Mouse (Mus musculus) hindlimb bud, embryonic 11.5 days (tissue): ENCODE measurements around the gene Mcrip2.
A peak's percentile ranks its signal among the peaks of the same experiment; 100 is the strongest.

Experiments used
- DNase-seq: peaks from one replicate; pipeline ENCODE4 v3.0.0-alpha.2; 2012; ENCODE audit warnings: low read depth, low spot score; ENCODE audit errors: extremely low spot score

Gene Mcrip2

DNA sequence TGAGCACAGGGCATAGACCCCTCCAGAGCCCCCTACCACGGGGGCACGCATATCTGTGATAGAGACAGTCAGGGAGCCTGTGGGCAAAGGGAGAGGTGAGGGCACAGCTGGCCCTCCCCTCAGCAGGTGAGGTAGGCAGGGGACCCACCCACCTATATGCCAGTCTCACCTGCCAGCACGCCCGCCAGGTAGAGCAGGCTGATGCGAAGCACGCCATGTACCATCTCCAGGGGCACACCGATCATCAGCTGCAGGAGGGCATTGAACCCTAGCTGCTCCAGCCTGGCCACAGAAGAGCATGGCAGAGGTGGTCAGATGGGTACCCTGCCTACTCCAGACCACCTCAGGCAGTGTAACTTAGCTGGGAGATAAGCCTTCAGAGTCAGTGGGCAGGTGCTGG, 33.3 kb downstream of the Mcrip2 start:
- no peak for DNase-seq

- no peak for DNase-seq
These were observed 33.9 kb downstream of the Mcrip2 start for GRCm38 (mm10) chr17:25834595-25835222.

- DNase-seq, result no peak
These were observed 34.5 kb downstream of the Mcrip2 start for GRCm38 (mm10) chr17:25833961-25834594.

DNA sequence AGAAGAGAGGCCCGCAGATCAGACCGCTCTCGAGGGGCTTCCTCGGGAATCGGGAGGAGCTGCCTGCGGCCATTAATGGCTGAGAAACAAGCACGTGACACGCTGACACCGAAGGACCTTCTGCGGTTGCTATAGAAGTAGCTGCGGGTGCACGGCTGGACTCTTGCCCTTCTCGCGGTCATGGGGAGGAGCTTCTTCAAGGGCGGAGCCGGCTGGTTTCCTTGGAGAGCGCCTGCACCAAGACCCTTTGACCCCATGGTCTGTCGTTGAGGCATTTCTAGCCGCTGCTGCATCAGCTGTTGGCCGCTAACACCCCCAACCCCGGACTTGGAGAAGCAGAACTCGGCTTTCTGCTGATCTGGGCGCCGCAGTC, 35.3 kb downstream of the Mcrip2 start, which contains the start of gene Stub1:
TSS of gene Stub1 (minus strand) at position 114 of the 373 bp plus-strand sequence.
- peak; percentile 69 for DNase-seq

- peak; percentile 90 for DNase-seq
These were observed 35.9 kb downstream of the Mcrip2 start for GRCm38 (mm10) chr17:25832436-25833290.

DNA sequence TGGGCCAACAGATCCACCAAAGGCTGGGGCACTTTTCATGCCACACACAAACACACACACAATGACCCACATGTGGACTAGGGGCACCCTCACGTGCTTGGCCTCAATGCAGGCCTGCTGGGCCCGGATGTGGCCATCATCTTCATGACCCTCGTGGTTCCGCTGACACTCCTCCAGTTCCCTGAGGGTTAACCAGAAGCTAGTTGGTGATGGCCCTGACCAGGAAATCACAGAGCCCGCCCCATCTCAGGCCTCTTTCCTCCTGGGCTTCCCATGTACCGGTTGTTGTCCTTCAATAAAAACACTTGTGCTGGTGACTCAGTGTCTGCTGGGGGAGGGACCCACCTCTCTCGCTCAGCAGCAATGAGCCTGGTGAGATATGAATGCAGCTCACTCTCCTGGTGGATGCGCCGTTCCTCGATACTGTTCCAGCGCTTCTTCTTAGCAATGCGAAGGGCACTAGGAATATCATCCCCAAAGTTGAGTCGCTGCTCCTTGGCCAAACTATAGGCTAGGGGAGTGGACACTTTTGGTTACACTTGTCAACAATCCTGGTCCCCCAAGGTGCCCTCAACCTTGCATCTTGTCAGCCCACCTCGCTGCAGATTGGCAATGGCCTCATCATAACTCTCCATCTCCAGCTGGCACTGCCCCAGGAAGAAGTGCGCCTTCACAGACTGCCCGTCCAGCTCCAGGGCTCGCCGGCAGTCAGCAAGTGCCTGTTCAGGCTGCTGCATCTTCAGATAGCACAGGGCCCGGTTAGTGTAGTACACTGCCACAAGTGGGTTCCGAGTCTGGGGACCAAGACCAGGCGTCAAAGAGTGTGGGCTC, 36.9 kb downstream of the Mcrip2 start:
- DNase-seq, result no peak

- no peak for DNase-seq
These were observed 37.6 kb downstream of the Mcrip2 start for GRCm38 (mm10) chr17:25830806-25831431.

DNA sequence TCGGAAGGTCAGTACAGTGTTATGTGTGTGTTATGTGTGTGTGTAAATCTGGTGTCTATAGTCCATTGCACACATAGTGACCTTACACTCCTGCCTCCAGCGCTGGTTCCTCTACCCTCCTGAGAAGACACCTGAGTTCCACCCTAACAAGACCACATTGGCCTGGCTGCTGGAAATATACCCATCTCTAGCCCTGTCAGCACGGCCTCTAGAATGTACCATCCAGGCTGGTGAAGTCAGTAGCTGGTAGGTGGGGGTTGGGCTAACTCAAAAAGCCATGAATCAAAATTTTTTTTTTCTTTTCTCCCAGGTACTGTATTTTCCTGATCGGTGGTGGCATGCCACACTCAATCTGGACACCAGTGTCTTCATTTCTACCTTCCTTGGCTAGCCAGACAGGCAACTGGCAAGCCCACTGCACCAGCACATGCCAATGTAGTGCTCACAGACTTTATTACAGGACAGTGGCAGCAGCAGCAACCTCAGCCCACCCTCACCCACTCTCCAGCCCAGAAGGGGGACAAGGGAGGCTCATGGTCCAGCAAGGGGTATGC, 38.3 kb downstream of the Mcrip2 start:
- DNase-seq, result no peak

DNA sequence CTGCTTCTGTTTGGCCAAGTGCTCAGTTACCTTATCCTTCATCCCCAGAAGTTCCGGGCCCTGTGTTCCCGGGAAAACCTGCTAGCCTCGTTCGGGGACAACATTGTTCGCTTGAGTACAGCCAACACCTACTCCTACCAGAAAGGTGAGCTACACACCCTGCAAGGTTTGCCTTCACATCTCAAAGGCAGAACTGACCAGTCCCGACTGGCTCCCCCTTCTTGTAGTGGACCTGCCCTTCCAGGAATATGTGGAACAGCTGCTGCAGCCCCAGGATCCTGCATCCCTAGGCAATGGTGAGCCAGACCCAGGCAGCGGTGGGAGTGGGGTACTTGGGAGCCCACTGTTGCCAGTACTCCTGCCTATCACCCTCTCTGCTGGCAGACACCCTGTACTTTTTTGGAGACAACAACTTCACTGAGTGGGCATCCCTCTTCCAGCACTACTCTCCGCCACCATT, 39.0 kb downstream of the Mcrip2 start:
- no peak for DNase-seq

DNA sequence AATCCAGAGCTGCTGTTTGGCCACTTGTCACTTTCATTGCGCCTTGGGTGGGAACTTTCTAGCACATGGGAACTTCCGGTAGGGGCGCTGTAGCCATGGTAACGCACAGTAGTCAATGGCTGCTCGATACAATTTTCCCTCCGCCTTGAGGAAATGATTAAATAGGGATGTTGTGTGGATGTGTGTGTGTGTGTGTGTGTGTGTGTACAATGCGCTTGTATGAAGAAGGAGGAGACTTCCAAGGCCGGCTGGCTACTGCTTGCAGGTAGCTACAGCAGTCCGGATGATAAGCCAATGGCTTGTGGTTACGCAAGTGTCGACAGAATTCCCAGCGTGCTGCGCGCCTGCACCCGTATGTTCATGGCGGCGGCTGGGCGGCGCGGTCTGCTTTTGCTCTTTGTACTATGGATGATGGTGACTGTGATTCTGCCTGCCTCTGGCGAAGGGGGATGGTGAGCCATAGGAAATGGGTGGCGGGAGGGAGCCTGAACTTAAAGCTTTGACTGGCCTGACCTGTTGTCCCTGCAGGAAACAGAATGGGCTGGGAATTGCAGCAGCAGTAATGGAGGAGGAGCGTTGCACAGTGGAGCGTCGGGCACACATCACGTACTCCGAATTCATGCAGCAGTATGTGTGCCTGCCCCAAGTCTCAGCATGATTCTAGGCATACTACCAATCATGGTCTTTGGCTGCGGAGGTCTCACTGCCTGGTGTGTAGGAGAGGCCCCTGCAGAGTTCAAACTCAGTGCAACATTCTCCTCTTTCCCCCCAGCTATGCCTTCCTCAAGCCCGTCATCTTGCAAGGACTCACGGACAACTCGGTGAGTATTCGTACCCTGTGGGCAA, 39.6 kb downstream of the Mcrip2 start, which contains the start of gene Jmjd8:
TSS of gene Jmjd8 (plus strand) at position 156 of the 846 bp plus-strand sequence.
- peak; percentile 70 for DNase-seq

- DNase-seq, result no peak
These were observed 40.4 kb downstream of the Mcrip2 start for GRCm38 (mm10) chr17:25828223-25828594.

- no peak for DNase-seq
These were observed 40.9 kb downstream of the Mcrip2 start for GRCm38 (mm10) chr17:25827546-25828222.

DNA sequence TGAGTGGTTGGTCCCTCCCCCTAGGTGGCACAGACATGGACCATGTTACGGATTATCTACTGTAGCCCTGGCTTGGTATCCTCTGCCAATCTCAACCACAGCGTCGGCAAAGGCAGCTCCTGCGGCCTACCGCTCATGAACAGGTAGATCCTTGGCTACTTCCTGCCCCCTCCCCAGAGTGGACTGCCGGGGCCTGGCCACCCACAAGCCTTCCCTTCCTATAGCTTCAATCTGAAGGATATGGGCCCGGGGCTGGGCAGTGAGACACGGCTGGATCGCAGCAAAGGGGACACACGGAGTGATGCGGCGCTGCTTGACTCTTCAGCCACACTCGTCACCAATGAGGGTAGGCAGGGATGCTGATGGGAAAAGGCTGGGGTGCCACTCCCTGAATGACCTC, 41.6 kb downstream of the Mcrip2 start:
- no peak for DNase-seq

GRCm38 (mm10) chr17:25825984-25826570, 42.5 kb downstream of the Mcrip2 start:
- no peak for DNase-seq

GRCm38 (mm10) chr17:25825311-25825710, 43.3 kb downstream of the Mcrip2 start:
- DNase-seq, result no peak

DNA sequence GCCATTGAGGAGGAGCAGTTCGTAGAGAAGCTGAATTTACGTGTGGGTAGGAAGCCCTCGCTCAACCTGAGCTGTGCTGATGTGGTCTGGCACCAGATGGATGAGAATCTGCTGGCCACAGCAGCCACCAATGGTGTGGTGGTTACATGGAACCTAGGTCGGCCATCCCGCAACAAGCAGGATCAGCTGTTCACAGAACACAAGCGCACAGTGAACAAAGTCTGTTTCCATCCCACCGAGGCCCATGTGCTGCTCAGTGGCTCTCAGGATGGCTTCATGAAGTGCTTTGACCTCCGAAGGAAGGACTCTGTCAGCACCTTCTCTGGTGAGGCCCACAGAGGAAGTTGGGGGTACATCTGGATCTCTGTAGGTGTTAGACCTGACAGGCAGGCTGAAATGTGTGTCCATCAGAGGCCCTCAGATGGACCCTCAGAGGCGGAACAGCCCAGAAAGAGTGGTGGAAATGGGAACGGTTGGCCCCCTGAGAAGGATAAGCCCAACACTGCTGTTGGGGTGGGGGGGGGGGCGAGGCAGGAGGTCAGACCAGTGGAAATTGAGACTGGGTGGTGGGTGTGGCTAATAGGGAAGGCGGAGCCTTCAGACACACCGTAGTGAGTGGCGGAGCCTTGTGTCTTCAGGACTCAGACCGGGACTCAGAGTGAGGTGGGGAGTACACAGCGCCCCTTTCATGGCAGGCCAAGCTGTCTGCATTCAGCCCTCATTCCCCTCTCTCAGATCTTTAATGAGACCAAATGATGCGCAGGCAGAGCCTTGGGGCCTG, 44.0 kb downstream of the Mcrip2 start:
- no peak for DNase-seq

- DNase-seq, result peak; percentile 77
These were observed 45.1 kb downstream of the Mcrip2 start, which contains the start of gene Wdr24 for GRCm38 (mm10) chr17:25823452-25823851. Gene Wdr24, plus strand, starts transcription at chr17:25823627.
